Mouse (Mus musculus) E14TG2a.4 (cell line): ENCODE data around the gene Slc29a1.

Source experiments
- CTCF ChIP-seq: conservative IDR thresholded peaks from 2 replicates; pipeline ENCODE4 v1.5.1; 2014; ENCODE audit warnings: low read length
- POU5F1 ChIP-seq: IDR thresholded peaks from 2 replicates; pipeline ENCODE4 v1.6.1; 2014; ENCODE audit warnings: low read length, borderline replicate concordance

DNA sequence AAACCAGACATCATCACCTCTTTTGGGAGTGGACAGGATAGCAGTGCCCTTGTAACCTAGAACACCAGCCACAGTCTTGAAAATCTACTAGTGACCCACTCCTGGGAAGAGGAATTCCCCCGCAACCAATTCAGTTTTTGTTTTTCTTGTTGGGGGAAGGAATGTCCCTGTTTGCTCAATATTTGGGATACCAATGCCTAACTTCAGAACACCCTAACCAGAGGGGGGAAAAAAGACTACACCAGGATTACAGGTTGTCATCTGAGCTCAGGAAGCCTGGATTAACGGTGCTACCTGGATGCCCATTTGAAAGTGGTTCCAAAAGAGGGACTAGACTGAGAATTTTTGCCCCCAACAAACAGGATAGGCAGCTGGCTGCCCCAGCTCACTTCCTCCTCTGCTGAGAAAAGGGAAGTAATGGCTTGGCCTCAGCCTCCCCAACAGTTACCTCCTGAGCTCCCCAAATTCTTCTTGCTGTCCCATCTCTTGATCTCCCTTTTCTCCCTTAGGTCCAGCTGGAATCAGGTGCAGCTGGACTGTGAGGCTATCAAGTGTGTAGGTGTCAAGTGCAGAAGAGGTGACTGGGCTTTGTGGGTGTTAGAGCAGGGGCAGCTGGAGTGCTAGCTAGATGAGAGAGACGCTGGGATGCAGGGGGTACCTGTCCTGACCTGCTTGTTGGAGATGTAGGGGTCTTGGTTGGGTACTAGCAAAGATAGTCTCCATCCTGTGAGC, 42.7 kb downstream of the Slc29a1 start:
- TF ChIP-seq CTCF: no peak
- no peak for TF ChIP-seq POU5F1
